Mouse (Mus musculus): ENCODE data around the gene A030003K21Rik.

DNA sequence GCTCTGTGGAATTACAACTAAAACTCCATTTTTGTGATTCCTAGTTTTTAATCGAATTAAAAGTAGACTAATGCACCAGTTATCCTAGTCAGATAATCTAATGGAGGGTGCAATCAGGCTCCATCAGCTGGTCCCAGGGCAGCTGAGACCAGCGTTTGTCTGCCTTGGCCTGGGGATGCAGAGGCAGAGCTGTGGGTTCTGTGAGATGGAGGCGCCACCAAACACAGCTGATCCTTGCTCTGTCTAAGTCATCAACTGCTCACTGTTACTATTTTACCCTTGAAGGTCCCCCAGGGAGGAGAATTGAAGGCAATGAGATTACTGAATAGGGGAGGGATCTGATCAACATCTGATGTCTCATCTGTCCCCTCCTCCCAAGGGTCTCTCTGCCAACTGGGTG is 23.2 kb upstream of the A030003K21Rik start:
- TF ChIP-seq POLR2A (IDR thresholded peaks at IDR 0.05; ENCODE audit: control insufficient read depth, extremely low read depth, insufficient read depth, low read length, poor library complexity), result no peak
- no peak for TF ChIP-seq CTCF (IDR thresholded peaks at IDR 0.05; ENCODE audit: borderline replicate concordance, control insufficient read depth, extremely low read depth, insufficient read depth, low read length, poor library complexity)

Measured in thymus, adult 2 months (tissue).